Mouse (Mus musculus): ENCODE data around the gene Krcc1. TPM values are rescaled to one million over a fixed set of nuclear protein-coding genes. Genes with fewer than 3 reads are reported as not detected.

The Krcc1 gene
- polyA plus RNA-seq, 1 experiment from 2014 or later, result 41.6 TPM

DNA sequence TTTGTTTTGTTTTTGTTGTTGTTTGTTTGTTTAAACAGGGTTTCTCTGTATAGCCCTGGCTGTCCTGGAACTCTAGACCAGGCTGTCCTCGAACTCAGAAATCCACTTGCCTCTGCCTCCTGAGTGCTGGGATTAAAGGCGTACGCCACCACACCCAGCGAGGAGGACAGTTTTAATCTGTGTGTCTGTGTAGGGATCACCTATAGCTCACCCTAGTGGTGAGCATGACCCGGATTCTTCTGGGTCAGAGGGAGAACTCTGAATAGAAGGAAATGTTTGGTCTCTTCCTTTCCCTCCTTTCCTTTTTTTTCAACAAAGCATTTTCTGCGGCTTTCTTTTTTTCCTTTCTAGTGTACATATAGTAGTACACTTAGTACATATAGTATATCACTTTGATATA, 23.8 kb downstream of the Krcc1 start:
- no peaks in the 10 kb centered on the region for H3K36me3 ChIP-seq (ENCODE audit: control insufficient read depth, insufficient read depth, low read length)
- no peak overlapping the region for H3K27ac ChIP-seq (replicated peaks; ENCODE audit: low read depth, low read length)
- DNase-seq (ENCODE audit: low spot score) (no peak), ATAC-seq (ENCODE audit: insufficient number of reproducible peaks, low FRiP score, low TSS enrichment, low read depth) (no peak)
- WGBS, result 69% methylated on average over 6 of the region's 6 CpGs
- no peak overlapping the region for H3K4me3 ChIP-seq (ENCODE audit: low read depth, low read length)
- no peak overlapping the region for H3K9ac ChIP-seq (ENCODE audit: low read length)
- H3K27me3 ChIP-seq (ENCODE audit: control insufficient read depth, insufficient read depth, low read length), result no peaks in the 10 kb centered on the region
- no peak overlapping the region for H3K4me2 ChIP-seq (ENCODE audit: low read depth, severe bottlenecking)
- H3K9me3 ChIP-seq (ENCODE audit: control insufficient read depth, low read length), result no peaks in the 10 kb centered on the region
- H3K4me1 ChIP-seq (ENCODE audit: control insufficient read depth, insufficient read depth, low read length), result no peaks in the 10 kb centered on the region

DNA sequence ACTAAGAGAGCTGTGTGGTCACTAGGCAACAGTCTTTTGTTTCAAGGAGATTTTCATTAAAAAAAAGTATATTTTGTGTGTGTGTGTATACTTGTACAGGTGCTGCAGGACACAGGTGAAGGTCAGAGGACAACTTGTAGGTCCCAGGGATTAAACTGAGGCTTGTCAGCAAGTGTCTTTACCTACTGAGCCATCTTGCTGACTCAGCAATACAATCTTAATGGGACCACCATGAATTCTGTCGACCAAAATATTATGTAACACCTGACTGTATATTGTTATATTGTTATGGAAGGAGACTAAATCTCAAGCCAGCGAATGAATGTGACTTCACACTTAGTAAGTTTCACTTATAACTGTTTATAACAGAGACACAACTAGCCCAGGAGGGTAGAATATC, 26.6 kb downstream of the Krcc1 start:
- Histone ChIP-seq H3K27ac (replicated peaks; ENCODE audit: low read depth, low read length) (no peak overlapping the region), H3K4me2 (ENCODE audit: low read depth, severe bottlenecking) (no peak overlapping the region), H3K9me3 (ENCODE audit: control insufficient read depth, low read length) (no peaks in the 10 kb centered on the region), H3K4me1 (ENCODE audit: control insufficient read depth, insufficient read depth, low read length) (no peaks in the 10 kb centered on the region), H3K4me3 (ENCODE audit: low read depth, low read length) (no peak overlapping the region), H3K9ac (ENCODE audit: low read length) (no peak overlapping the region), H3K27me3 (ENCODE audit: control insufficient read depth, insufficient read depth, low read length) (no peaks in the 10 kb centered on the region), H3K36me3 (ENCODE audit: control insufficient read depth, insufficient read depth, low read length) (no peaks in the 10 kb centered on the region)
- DNase-seq (ENCODE audit: low spot score), result no peak
- 65% methylated on average over 2 of the region's 2 CpGs for WGBS
- no peak for ATAC-seq (ENCODE audit: insufficient number of reproducible peaks, low FRiP score, low TSS enrichment, low read depth)

- peak; percentile 62 for DNase-seq (ENCODE audit: low spot score)
- Histone ChIP-seq H3K9ac (ENCODE audit: low read length) (no peak overlapping the region), H3K36me3 (ENCODE audit: control insufficient read depth, insufficient read depth, low read length) (no peaks in the 10 kb centered on the region), H3K4me2 (ENCODE audit: low read depth, severe bottlenecking) (no peak overlapping the region), H3K27ac (replicated peaks; ENCODE audit: low read depth, low read length) (no peak overlapping the region), H3K9me3 (ENCODE audit: control insufficient read depth, low read length) (no peaks in the 10 kb centered on the region), H3K27me3 (ENCODE audit: control insufficient read depth, insufficient read depth, low read length) (no peaks in the 10 kb centered on the region), H3K4me1 (ENCODE audit: control insufficient read depth, insufficient read depth, low read length) (no peaks in the 10 kb centered on the region), H3K4me3 (ENCODE audit: low read depth, low read length) (no peak overlapping the region)
- ATAC-seq (ENCODE audit: insufficient number of reproducible peaks, low FRiP score, low TSS enrichment, low read depth), result no peak
- WGBS, result 35% methylated on average over 3 of the region's 3 CpGs
Observed at GRCm38 (mm10) chr6:71298751-71299150, 27.3 kb downstream of the Krcc1 start.

DNA sequence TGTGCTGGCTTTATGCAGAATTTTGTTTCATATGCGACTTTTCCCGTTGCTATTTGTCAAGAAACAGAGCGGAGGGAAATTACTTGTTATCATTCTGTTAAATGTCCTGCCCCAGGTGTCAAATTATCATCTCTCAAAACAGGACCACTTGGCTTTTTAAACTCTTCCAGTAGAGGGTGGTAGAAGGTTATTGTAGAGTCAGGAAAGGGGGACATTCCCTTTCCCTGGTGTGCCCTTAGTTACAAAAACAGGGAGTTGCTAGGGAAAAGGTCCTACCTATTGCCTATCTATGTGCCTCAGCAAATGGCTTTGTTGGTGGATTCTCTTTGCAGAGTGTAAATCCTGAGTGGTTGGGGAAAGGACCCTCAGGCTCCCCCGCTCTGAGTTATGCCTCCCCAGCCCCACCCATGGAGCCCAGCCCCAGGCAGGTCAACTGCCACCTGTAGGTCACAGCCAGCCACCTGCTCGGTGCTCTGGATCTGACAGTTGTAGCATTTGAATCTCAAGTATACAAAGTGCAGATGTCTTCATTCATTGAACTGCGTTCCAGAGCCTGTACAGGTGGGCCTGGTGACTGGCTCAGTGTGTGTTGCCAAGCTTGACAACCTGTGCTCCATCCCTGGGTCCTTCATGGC, 30.7 kb downstream of the Krcc1 start:
- H3K4me2 ChIP-seq (ENCODE audit: low read depth, severe bottlenecking), result no peak overlapping the region
- no peaks in the 10 kb centered on the region for H3K36me3 ChIP-seq (ENCODE audit: control insufficient read depth, insufficient read depth, low read length)
- no peaks in the 10 kb centered on the region for H3K27me3 ChIP-seq (ENCODE audit: control insufficient read depth, insufficient read depth, low read length)
- no peak overlapping the region for H3K4me3 ChIP-seq (ENCODE audit: low read depth, low read length)
- no peak for ATAC-seq (ENCODE audit: insufficient number of reproducible peaks, low FRiP score, low TSS enrichment, low read depth)
- H3K27ac ChIP-seq (replicated peaks; ENCODE audit: low read depth, low read length), result no peak overlapping the region
- WGBS, result 59% methylated on average over 6 of the region's 6 CpGs
- DNase-seq (ENCODE audit: low spot score), result no peak
- H3K9ac ChIP-seq (ENCODE audit: low read length), result no peak overlapping the region
- H3K4me1 ChIP-seq (ENCODE audit: control insufficient read depth, insufficient read depth, low read length), result no peaks in the 10 kb centered on the region
- H3K9me3 ChIP-seq (ENCODE audit: control insufficient read depth, low read length), result no peaks in the 10 kb centered on the region

DNA sequence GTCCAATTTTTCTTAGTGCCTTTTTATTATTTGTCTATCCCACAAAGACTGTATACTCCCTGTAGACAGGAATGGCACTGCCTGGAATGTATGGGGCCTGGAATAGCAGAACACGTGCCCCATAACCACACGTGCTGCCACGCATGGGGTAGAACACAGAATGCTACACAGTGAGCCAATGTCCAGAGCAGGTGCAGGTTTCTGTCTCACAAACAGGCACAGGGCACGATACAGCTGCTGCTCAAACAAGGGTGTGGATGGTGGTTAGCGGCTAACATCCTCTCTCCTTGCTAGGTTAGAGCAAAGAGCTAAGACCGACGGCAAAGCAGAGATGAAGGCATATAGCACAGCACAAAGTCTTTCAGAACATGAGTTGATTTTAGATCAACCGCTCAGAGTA, 36.0 kb downstream of the Krcc1 start:
- H3K4me3 ChIP-seq (ENCODE audit: low read depth, low read length), result no peak overlapping the region
- H3K36me3 ChIP-seq (ENCODE audit: control insufficient read depth, insufficient read depth, low read length), result no peaks in the 10 kb centered on the region
- H3K4me1 ChIP-seq (ENCODE audit: control insufficient read depth, insufficient read depth, low read length), result no peaks in the 10 kb centered on the region
- no peaks in the 10 kb centered on the region for H3K9me3 ChIP-seq (ENCODE audit: control insufficient read depth, low read length)
- no peak for ATAC-seq (ENCODE audit: insufficient number of reproducible peaks, low FRiP score, low TSS enrichment, low read depth)
- no peak overlapping the region for H3K9ac ChIP-seq (ENCODE audit: low read length)
- WGBS, result 88% methylated on average over 8 of the region's 8 CpGs
- H3K27me3 ChIP-seq (ENCODE audit: control insufficient read depth, insufficient read depth, low read length), result no peaks in the 10 kb centered on the region
- no peak overlapping the region for H3K27ac ChIP-seq (replicated peaks; ENCODE audit: low read depth, low read length)
- DNase-seq (ENCODE audit: low spot score), result no peak
- H3K4me2 ChIP-seq (ENCODE audit: low read depth, severe bottlenecking), result no peak overlapping the region

GRCm38 (mm10) chr6:71321826-71322283, 50.4 kb downstream of the Krcc1 start, which contains the start of gene Smyd1:
Gene Smyd1 (minus strand): TSS chr6:71322233.
- H3K36me3 ChIP-seq (ENCODE audit: control insufficient read depth, insufficient read depth, low read length), result no peaks in the 10 kb centered on the region
- ATAC-seq (ENCODE audit: insufficient number of reproducible peaks, low FRiP score, low TSS enrichment, low read depth), result no peak
- H3K9me3 ChIP-seq (ENCODE audit: control insufficient read depth, low read length), result no peaks in the 10 kb centered on the region
- no peak within 1 kb of the TSS for H3K27ac ChIP-seq (replicated peaks; ENCODE audit: low read depth, low read length)
- DNase-seq (ENCODE audit: low spot score), result no peak
- no peak within 1 kb of the TSS for H3K4me3 ChIP-seq (ENCODE audit: low read depth, low read length)
- H3K27me3 ChIP-seq (ENCODE audit: control insufficient read depth, insufficient read depth, low read length), result no peaks in the 10 kb centered on the region
- H3K9ac ChIP-seq (ENCODE audit: low read length), result no peak within 1 kb of the TSS
- WGBS, result 78% methylated on average over 3 of the region's 3 CpGs
- H3K4me1 ChIP-seq (ENCODE audit: control insufficient read depth, insufficient read depth, low read length), result no peaks in the 10 kb centered on the region
- no peak within 1 kb of the TSS for H3K4me2 ChIP-seq (ENCODE audit: low read depth, severe bottlenecking)

DNA sequence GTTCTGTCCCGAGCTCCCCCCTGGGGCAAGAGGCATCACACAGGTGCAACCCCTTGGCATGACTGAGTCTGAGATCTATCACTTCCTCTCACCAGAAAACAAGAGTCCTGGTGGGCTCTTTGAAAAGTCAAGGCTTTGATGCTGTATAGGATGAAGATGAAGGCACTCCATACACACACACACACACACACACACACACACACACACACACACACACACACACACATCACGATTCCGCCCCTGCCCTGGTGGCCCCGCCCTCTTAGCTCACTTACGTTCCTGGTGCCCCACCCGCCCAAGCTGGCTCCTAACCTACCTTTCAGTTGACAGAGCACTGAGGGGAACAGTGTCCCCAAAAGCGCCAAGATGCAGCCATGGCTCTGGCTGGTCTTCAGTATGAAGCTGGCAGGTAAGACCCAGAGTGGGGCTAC, 51.0 kb downstream of the Krcc1 start, which contains the start of gene Cd8b1:
Gene Cd8b1, plus strand, starts transcription at position 298 of the 431 bp plus-strand sequence.
- Histone ChIP-seq H3K27ac (replicated peaks; ENCODE audit: low read depth, low read length) (no peak within 1 kb of the TSS), H3K4me1 (ENCODE audit: control insufficient read depth, insufficient read depth, low read length) (no peaks in the 10 kb centered on the region), H3K4me3 (ENCODE audit: low read depth, low read length) (no peak within 1 kb of the TSS), H3K36me3 (ENCODE audit: control insufficient read depth, insufficient read depth, low read length) (no peaks in the 10 kb centered on the region), H3K9ac (ENCODE audit: low read length) (no peak within 1 kb of the TSS), H3K27me3 (ENCODE audit: control insufficient read depth, insufficient read depth, low read length) (no peaks in the 10 kb centered on the region), H3K4me2 (ENCODE audit: low read depth, severe bottlenecking) (no peak within 1 kb of the TSS), H3K9me3 (ENCODE audit: control insufficient read depth, low read length) (no peaks in the 10 kb centered on the region)
- no peak for DNase-seq (ENCODE audit: low spot score)
- ATAC-seq (ENCODE audit: insufficient number of reproducible peaks, low FRiP score, low TSS enrichment, low read depth), result no peak
- 79% methylated on average over 7 of the region's 7 CpGs for WGBS

- 89% methylated on average over 9 of the region's 9 CpGs for whole genome bisulfite sequencing
- no peaks in the 10 kb centered on the region for H3K27me3 ChIP-seq (ENCODE audit: control insufficient read depth, insufficient read depth, low read length)
- no peak for ATAC-seq (ENCODE audit: insufficient number of reproducible peaks, low FRiP score, low TSS enrichment, low read depth)
Observed at GRCm38 (mm10) chr6:71324816-71325215, 53.3 kb downstream of the Krcc1 start.

GRCm38 (mm10) chr6:71329881-71330280, 58.4 kb downstream of the Krcc1 start:
- Histone ChIP-seq H3K4me2 (ENCODE audit: low read depth, severe bottlenecking) (no peak overlapping the region), H3K9me3 (ENCODE audit: control insufficient read depth, low read length) (no peaks in the 10 kb centered on the region), H3K27me3 (ENCODE audit: control insufficient read depth, insufficient read depth, low read length) (no peaks in the 10 kb centered on the region), H3K4me1 (ENCODE audit: control insufficient read depth, insufficient read depth, low read length) (no peaks in the 10 kb centered on the region), H3K27ac (replicated peaks; ENCODE audit: low read depth, low read length) (no peak overlapping the region), H3K36me3 (ENCODE audit: control insufficient read depth, insufficient read depth, low read length) (no peaks in the 10 kb centered on the region), H3K4me3 (ENCODE audit: low read depth, low read length) (no peak overlapping the region), H3K9ac (ENCODE audit: low read length) (no peak overlapping the region)
- no peak for DNase-seq (ENCODE audit: low spot score)
- 94% methylated on average over 6 of the region's 6 CpGs for WGBS
- ATAC-seq (ENCODE audit: insufficient number of reproducible peaks, low FRiP score, low TSS enrichment, low read depth), result no peak

More at GRCm38 (mm10) chr6:71324816-71325215, 53.3 kb downstream of the Krcc1 start:
- Histone ChIP-seq H3K4me1 (ENCODE audit: control insufficient read depth, insufficient read depth, low read length) (no peaks in the 10 kb centered on the region), H3K27ac (replicated peaks; ENCODE audit: low read depth, low read length) (no peak overlapping the region), H3K36me3 (ENCODE audit: control insufficient read depth, insufficient read depth, low read length) (no peaks in the 10 kb centered on the region), H3K4me3 (ENCODE audit: low read depth, low read length) (no peak overlapping the region), H3K4me2 (ENCODE audit: low read depth, severe bottlenecking) (no peak overlapping the region), H3K9ac (ENCODE audit: low read length) (no peak overlapping the region), H3K9me3 (ENCODE audit: control insufficient read depth, low read length) (no peaks in the 10 kb centered on the region)
- no peak for DNase-seq (ENCODE audit: low spot score)

All from limb, embryonic 11.5 days (tissue).